Mouse (Mus musculus): Measurements from ENCODE around the gene Asic1. TPM values are rescaled to one million over a fixed set of nuclear protein-coding genes. Genes with fewer than 3 reads are reported as not detected.

Asic1 gene
- total RNA-seq, 2 experiments from 2014 or later = 33.9 to 37.3 TPM

DNA sequence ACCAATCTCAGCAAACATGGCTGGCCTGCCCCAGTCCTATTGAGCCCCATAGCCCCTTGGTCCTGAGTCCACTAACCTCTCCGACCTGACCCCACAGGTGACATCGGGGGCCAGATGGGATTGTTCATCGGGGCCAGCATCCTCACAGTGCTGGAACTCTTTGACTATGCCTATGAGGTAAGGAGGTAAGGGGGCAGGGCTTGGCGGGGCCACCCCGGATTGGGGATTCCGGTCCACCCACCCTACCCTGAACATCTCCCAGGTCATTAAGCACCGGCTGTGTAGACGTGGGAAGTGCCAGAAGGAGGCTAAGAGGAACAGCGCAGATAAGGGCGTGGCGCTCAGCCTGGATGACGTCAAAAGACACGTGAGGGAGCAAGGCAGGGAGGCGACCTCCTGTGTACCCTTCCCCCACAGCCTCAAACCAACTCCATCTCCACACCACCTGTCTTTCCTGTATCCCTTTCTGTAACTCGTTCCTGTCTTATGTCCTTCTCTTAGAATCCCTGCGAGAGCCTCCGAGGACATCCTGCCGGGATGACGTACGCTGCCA lies 28.4 kb downstream of the Asic1 start:
- TF ChIP-seq CTCF (conservative IDR thresholded peaks at IDR 0.05) = no peak
- H3K4me3 ChIP-seq = no peak overlapping the region
- peak in 1 of 2 experiments; percentile 29 for DNase-seq (ENCODE audit: low spot score in 2 of 2)
- peak overlapping the region; percentile 47; the same call in 1 of the 2 replicates for H3K27ac ChIP-seq

- no peak for TF ChIP-seq CTCF (conservative IDR thresholded peaks at IDR 0.05)
- peak in 1 of 2 experiments; percentile 8 for DNase-seq (ENCODE audit: low spot score in 2 of 2)
- Histone ChIP-seq H3K27ac (no peak overlapping the region), H3K4me3 (no peak overlapping the region)
These were observed 29.5 kb downstream of the Asic1 start for GRCm38 (mm10) chr15:99699715-99700114.

DNA sequence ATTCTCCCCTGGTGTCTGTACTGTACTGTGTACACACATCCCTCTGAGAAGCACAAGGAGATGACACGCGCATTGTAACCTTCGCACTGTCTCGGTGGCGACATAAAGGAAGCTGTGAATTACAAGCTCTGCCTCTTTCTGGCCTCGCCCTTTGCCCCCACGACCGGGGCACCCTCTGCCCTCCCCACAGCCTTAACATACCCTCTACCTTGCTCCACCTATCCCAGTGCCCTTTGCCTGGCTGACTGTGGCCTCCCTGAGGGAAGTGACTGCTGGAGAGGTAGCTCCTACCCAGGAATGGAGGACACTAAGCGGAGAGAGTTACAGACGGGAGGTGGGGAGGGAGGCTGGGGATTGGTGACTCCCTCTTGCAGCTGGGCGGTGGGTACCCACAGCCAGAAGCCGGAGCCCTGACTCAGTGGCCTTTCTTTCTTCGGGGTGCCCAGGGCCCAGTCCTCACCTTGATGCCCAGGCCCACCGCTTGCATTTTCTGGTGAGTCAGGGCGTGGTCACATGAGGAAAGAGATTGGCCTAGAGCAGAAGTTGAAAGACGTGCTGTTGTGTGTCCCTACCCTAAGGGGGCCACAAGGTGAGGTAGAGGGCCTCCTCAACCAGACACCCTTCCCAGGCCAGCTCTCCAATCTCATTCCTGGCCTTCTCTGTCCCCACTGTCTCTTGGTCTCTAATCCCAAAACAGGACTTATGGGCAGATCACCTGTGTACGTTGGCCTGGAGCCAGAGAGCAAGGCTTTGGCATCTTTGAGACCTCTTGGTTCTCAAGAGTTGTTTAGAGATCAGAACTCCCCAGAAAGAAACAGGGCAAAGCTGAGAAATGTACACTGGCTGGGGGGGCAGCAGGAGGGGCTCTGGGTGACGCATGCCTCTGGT lies 30.3 kb downstream of the Asic1 start:
- no peak for TF ChIP-seq CTCF (conservative IDR thresholded peaks at IDR 0.05)
- no peak overlapping the region for H3K4me3 ChIP-seq
- DNase-seq (ENCODE audit: low spot score in 2 of 2) = peak in 1 of 2 experiments; percentile 8
- H3K27ac ChIP-seq = no peak overlapping the region

DNA sequence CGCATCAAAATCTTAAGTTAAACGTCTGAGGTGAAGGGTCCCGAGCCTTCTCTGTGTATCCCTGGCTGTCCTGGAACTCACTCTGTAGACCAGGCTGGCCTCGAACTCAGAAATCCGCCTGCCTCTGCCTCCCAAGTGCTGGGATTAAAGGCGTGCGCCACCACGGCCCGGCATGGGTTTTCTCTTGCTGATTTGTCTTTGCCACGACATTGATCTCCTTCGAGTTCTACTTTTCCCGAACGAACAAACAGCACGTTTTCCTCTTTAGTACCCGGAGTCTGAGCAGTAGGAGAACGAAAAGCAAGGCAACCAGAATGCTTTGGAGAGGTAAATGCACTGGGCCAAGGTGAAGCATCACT lies 31.5 kb downstream of the Asic1 start:
- DNase-seq (ENCODE audit: low spot score in 2 of 2) = peak in 1 of 2 experiments; percentile 8
- peak overlapping the region; percentile 99 for H3K27ac ChIP-seq
- peak overlapping the region; percentile 89 for H3K4me3 ChIP-seq

- TF ChIP-seq CTCF (conservative IDR thresholded peaks at IDR 0.05) = peak; percentile 91
- peak; percentile 96 to 98 for DNase-seq (ENCODE audit: low spot score in 2 of 2)
- Histone ChIP-seq H3K4me3 (peak within 1 kb of the TSS; percentile 89), H3K27ac (peak within 1 kb of the TSS; percentile 99)
These were observed 32.1 kb downstream of the Asic1 start, which contains the start of gene Smarcd1 for GRCm38 (mm10) chr15:99701999-99702900. Smarcd1 (plus strand) TSS chr15:99702129.

- peak in 1 of 2 experiments; percentile 14 for DNase-seq (ENCODE audit: low spot score in 2 of 2)
- no peak for TF ChIP-seq CTCF (conservative IDR thresholded peaks at IDR 0.05)
- peak overlapping the region; percentile 99 for H3K27ac ChIP-seq
- H3K4me3 ChIP-seq = peak overlapping the region; percentile 89
These were observed 32.9 kb downstream of the Asic1 start for GRCm38 (mm10) chr15:99703104-99703503.

- no peak for TF ChIP-seq CTCF (conservative IDR thresholded peaks at IDR 0.05)
- Histone ChIP-seq H3K27ac (peak overlapping the region; percentile 99), H3K4me3 (peak overlapping the region; percentile 89)
- DNase-seq (ENCODE audit: low spot score in 2 of 2) = peak in 1 of 2 experiments; percentile 9
These were observed 33.5 kb downstream of the Asic1 start for GRCm38 (mm10) chr15:99703676-99704040.

- DNase-seq (ENCODE audit: low spot score in 2 of 2) = peak in 1 of 2 experiments; percentile 38
- Histone ChIP-seq H3K27ac (peak overlapping the region; percentile 99), H3K4me3 (peak overlapping the region; percentile 89)
- no peak for TF ChIP-seq CTCF (conservative IDR thresholded peaks at IDR 0.05)
These were observed 34.0 kb downstream of the Asic1 start for GRCm38 (mm10) chr15:99704041-99704681.

DNA sequence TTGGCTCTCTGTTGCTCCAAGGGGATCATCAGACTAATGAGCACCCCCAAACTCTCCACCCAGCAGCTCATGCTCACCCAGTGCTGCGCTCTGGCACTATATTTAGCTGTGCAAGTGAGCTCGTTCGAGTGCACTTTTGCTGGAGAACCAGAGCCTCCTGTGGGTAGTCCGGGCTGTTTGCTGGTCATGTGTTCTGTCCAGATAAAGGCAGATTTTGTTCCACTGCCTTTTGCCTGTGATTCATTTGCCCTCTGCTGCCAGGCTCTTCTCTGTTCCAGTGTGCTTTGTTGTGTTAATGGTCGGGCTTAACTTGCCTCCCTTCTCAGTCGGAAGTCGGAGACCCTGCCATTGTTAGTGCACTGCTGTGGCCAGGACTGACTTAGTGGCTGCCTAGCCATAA lies 34.7 kb downstream of the Asic1 start:
- peak overlapping the region; percentile 89 for H3K4me3 ChIP-seq
- peak in 1 of 2 experiments; percentile 45 for DNase-seq (ENCODE audit: low spot score in 2 of 2)

DNA sequence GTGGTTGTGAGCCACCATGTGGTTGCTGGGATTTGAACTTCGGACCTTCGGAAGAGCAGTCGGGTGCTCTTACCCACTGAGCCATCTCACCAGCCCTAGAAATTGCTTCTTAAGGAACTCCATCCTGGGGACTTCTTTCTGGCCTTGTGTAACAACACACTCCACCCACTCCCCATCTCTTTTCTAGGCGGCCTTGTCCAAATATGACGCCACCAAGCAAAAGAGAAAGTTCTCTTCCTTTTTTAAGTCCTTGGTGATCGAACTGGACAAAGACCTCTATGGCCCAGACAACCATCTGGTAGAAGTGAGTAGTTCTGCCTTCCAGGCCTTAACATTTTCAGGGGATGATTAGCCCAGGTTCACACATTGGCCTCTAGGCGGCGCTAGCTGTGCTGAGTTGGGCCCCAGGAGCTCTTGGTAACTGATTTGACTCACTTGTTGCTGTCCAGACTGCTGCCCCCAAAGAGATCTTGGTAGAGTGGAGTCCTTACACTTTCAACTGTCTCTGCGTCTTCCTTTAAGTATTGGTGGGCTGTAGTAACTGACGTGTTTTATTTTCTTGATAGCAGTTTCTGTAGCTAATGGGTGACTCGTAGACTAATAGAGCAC lies 35.4 kb downstream of the Asic1 start, which contains the start of gene Gm17349:
TSS of gene Gm17349 (minus strand) at position 51 of the 609 bp plus-strand sequence.
- Histone ChIP-seq H3K4me3 (peak within 1 kb of the TSS; percentile 89), H3K27ac (peak within 1 kb of the TSS; percentile 99)
- peak; percentile 56 to 69 for DNase-seq (ENCODE audit: low spot score in 2 of 2)
- peak; percentile 94 for TF ChIP-seq CTCF (conservative IDR thresholded peaks at IDR 0.05)

More for the DNA sequence above, 34.7 kb downstream of the Asic1 start:
- H3K27ac ChIP-seq = peak overlapping the region; percentile 99
- no peak for TF ChIP-seq CTCF (conservative IDR thresholded peaks at IDR 0.05)

DNA sequence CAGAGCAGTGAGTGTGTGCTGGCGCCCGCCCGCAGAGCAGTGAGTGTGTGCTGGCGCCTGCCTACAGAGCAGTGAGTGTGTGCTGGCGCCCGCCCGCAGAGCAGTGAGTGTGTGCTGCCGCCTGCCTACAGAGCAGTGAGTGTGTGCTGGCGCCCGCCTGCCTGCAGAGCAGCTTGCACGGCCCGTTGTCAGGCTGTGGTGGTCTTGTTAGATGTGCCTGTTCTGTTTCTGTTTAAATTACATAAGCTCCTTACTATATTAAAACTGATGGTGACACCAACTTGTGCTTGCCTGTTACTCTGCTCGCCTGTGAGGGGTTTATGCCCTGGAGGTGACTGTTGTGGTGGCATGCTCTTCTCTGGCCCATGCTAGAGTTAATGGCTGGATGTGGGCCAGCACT lies 38.0 kb downstream of the Asic1 start:
- Histone ChIP-seq H3K27ac (peak overlapping the region; percentile 69; the same call in 1 of the 2 replicates), H3K4me3 (no peak overlapping the region)
- no peak for TF ChIP-seq CTCF (conservative IDR thresholded peaks at IDR 0.05)
- no peak for DNase-seq (ENCODE audit: low spot score in 2 of 2)

All from layer of hippocampus, adult 2 months (tissue).